Mouse (Mus musculus) megakaryocyte, adult 5-6 weeks (primary cell): ENCODE measurements around the gene Ccdc9b. TPM values are rescaled to one million over a fixed set of nuclear protein-coding genes. Genes with fewer than 3 reads are reported as not detected.
A peak's percentile ranks its signal among the peaks of the same experiment; 100 is the strongest.

Experiments used
- ATAC-seq: 2 replicates; pipeline ENCODE4 v1.8.0; 2016; ENCODE audit warnings: mild to moderate bottlenecking, inconsistent platforms; ENCODE audit not compliant: poor library complexity, severe bottlenecking
- total RNA-seq, 2 experiments: library from RNA; stranded (forward) in 1 of 2; stranded (reverse) in 1 of 2; fragments of 153-499, 151-499 nt in 1 of 2; fragments of 221-1000, 200-1000 nt in 1 of 2; gene quantifications; 2 replicates each; pipeline versions ENCODE4 v1.2.3 to v1.2.4; 2015 to 2017

The Ccdc9b gene
- total RNA-seq, 2 experiments from 2014 or later = 0.44 TPM; not detected in 1

GRCm38 (mm10) chr2:118749341-118749884, 13.0 kb downstream of the Ccdc9b start:
- no peak for ATAC-seq

- no peak for ATAC-seq
These were observed 15.0 kb downstream of the Ccdc9b start for GRCm38 (mm10) chr2:118747301-118747960.

GRCm38 (mm10) chr2:118745915-118746901, 16.3 kb downstream of the Ccdc9b start:
- peak; percentile 32; the same call in 1 of the 2 replicates for ATAC-seq

GRCm38 (mm10) chr2:118745232-118745884, 17.1 kb downstream of the Ccdc9b start, which contains the start of gene Inafm2:
Gene Inafm2 (plus strand): TSS chr2:118745758.
- peak; percentile 74 for ATAC-seq

- ATAC-seq = 0 out of 2 replicates have a peak, but pooled peaks have one; percentile 8
These were observed 17.8 kb downstream of the Ccdc9b start for GRCm38 (mm10) chr2:118744621-118745020.

- peak; percentile 52 for ATAC-seq
These were observed 19.1 kb downstream of the Ccdc9b start for GRCm38 (mm10) chr2:118743261-118743943.

GRCm38 (mm10) chr2:118741183-118741582, 21.3 kb downstream of the Ccdc9b start:
- ATAC-seq = no peak

- no peak for ATAC-seq
These were observed 22.1 kb downstream of the Ccdc9b start for GRCm38 (mm10) chr2:118740341-118740740.

GRCm38 (mm10) chr2:118733341-118733740, 29.1 kb downstream of the Ccdc9b start:
- no peak for ATAC-seq

GRCm38 (mm10) chr2:118731981-118732380, 30.5 kb downstream of the Ccdc9b start:
- ATAC-seq = no peak

GRCm38 (mm10) chr2:118730622-118730915, 31.9 kb downstream of the Ccdc9b start:
- peak; percentile 57 for ATAC-seq

GRCm38 (mm10) chr2:118729816-118730621, 32.4 kb downstream of the Ccdc9b start:
- no peak for ATAC-seq

GRCm38 (mm10) chr2:118729194-118729593, 33.3 kb downstream of the Ccdc9b start:
- ATAC-seq = peak; percentile 64

GRCm38 (mm10) chr2:118728337-118728736, 34.1 kb downstream of the Ccdc9b start, which contains the start of gene Plcb2:
Gene Plcb2 (minus strand): TSS chr2:118728438.
- ATAC-seq = peak; percentile 60

- 0 out of 2 replicates have a peak, but pooled peaks have one; percentile 0 for ATAC-seq
These were observed 34.5 kb downstream of the Ccdc9b start for GRCm38 (mm10) chr2:118727911-118728310.

GRCm38 (mm10) chr2:118726873-118727272, 35.6 kb downstream of the Ccdc9b start:
- no peak for ATAC-seq

GRCm38 (mm10) chr2:118725511-118725910, 37.0 kb downstream of the Ccdc9b start:
- ATAC-seq = no peak

- ATAC-seq = no peak
These were observed 38.6 kb downstream of the Ccdc9b start for GRCm38 (mm10) chr2:118723693-118724486.

GRCm38 (mm10) chr2:118716677-118717076, 45.8 kb downstream of the Ccdc9b start:
- ATAC-seq = no peak
